In the genomic region with DNA sequence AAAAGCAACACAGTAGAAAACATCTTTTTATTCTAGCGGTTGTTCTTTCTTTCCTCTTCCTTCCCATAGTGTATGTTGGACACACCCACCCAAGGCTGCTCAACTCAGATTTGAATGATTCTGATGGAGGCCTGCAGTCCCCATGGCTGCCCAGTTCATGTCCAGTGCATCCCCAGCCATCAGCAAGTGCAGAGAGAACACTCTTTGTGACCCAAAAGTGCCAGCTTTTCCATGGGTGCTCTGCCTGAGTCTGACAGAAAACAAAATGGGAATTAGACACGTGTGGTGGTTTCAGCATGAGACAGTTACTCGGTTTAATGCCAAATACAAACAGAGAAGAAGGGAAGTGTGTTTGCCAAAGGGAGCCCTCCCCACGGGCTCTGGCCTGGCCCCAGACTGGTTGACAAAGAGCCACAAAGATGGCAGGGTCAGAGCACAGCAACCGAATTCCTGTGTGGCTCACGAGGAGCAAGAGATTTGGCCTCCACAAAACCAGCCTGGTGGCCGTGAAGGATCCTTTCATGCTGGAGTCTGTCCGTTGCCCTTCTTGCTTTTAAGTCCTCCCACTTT, we compare ENCODE assay signal across 15 mouse cellular contexts.
DNase-seq lines count a peak whose midpoint lies in the region; ATAC-seq and TF ChIP-seq lines count a peak whose summit lies in the region.
"Had no signal": no experiment of that assay in that cellular context is flagged by ENCODE, and none has a peak within 500 bp of the region (broad histone marks: within the 10 kb centered on the region; RNA-seq: fewer than 3 reads in every experiment).

No protein-coding gene starts in this region.

- H3K36me3 ChIP-seq in forebrain, embryonic 14.5 days (ENCODE audit: control insufficient read depth, insufficient read depth, low read length) = no peaks in the 10 kb centered on the region
- no peaks in the 10 kb centered on the region for H3K36me3 ChIP-seq in forebrain, embryonic 10.5 days (replicated peaks)
- H3K36me3 ChIP-seq in heart, embryonic 10.5 days = no peaks in the 10 kb centered on the region
- H3K36me3 ChIP-seq: intestine, embryonic 15.5 days; limb, embryonic 15.5 days had no signal

- no peak overlapping the region for H3K27ac ChIP-seq in forebrain, embryonic 14.5 days (ENCODE audit: low read depth, low read length)
- no peak overlapping the region for H3K27ac ChIP-seq in forebrain, embryonic 10.5 days
- no peak overlapping the region for H3K27ac ChIP-seq in heart, embryonic 10.5 days
- H3K27ac ChIP-seq: intestine, embryonic 15.5 days; limb, embryonic 15.5 days had no signal

- no peak for TF ChIP-seq POLR2A in brain, embryonic 14.5 days (IDR thresholded peaks at IDR 0.05; ENCODE audit: borderline replicate concordance, extremely low read depth, insufficient read depth, insufficient read length, poor library complexity, severe bottlenecking)

- no peak overlapping the region for H3K4me3 ChIP-seq in forebrain, embryonic 14.5 days (ENCODE audit: low read depth, low read length)
- no peak overlapping the region for H3K4me3 ChIP-seq in forebrain, embryonic 10.5 days
- H3K4me3 ChIP-seq in heart, embryonic 10.5 days = no peak overlapping the region
- H3K4me3 ChIP-seq: intestine, embryonic 15.5 days; limb, embryonic 15.5 days; megakaryocyte, embryonic 14.5 days had no signal

- ATAC-seq in forebrain, embryonic 14.5 days = no peak
- no peak for ATAC-seq in CD4-positive, CD25-positive, alpha-beta regulatory T cell, adult 4 months
- ATAC-seq: intestine, embryonic 15.5 days had no signal

- no peak overlapping the region for H3K9ac ChIP-seq in forebrain, embryonic 14.5 days (ENCODE audit: low read length)
- H3K9ac ChIP-seq: intestine, embryonic 15.5 days; limb, embryonic 15.5 days; lung, embryonic 14.5 days had no signal

- H3K27me3 ChIP-seq in forebrain, embryonic 14.5 days (replicated peaks; ENCODE audit: control insufficient read depth, insufficient read depth, low read length) = no peaks in the 10 kb centered on the region; the same call in 1 of the 2 replicates
- H3K27me3 ChIP-seq in forebrain, embryonic 10.5 days (ENCODE audit: poor library complexity, severe bottlenecking) = peaks cover 76% of the 10 kb centered on the region
- H3K27me3 ChIP-seq in heart, embryonic 10.5 days (ENCODE audit: insufficient read depth, poor library complexity, severe bottlenecking) = peaks cover 21% of the 10 kb centered on the region; the same call in 1 of the 2 replicates
- H3K27me3 ChIP-seq: intestine, embryonic 15.5 days had no signal

- no peak overlapping the region for H3K4me2 ChIP-seq in forebrain, embryonic 14.5 days (ENCODE audit: low read length)
- H3K4me2 ChIP-seq: intestine, embryonic 15.5 days; limb, embryonic 15.5 days; lung, embryonic 14.5 days had no signal

- H3K4me1 ChIP-seq in forebrain, embryonic 14.5 days (ENCODE audit: control insufficient read depth, insufficient read depth, low read length) = peaks cover 21% of the 10 kb centered on the region
- peaks cover 38% of the 10 kb centered on the region for H3K4me1 ChIP-seq in forebrain, embryonic 10.5 days
- H3K4me1 ChIP-seq in heart, embryonic 10.5 days = peaks cover 13% of the 10 kb centered on the region
- H3K4me1 ChIP-seq: megakaryocyte, embryonic 14.5 days had no signal

- no peaks in the 10 kb centered on the region for H3K9me3 ChIP-seq in forebrain, embryonic 14.5 days (replicated peaks; ENCODE audit: control insufficient read depth, low read length)
- H3K9me3 ChIP-seq in forebrain, embryonic 10.5 days = no peaks in the 10 kb centered on the region
- no peaks in the 10 kb centered on the region for H3K9me3 ChIP-seq in heart, embryonic 10.5 days
- H3K9me3 ChIP-seq: intestine, embryonic 15.5 days; limb, embryonic 15.5 days; megakaryocyte, embryonic 14.5 days had no signal

- TF ChIP-seq CTCF in brain, embryonic 14.5 days (IDR thresholded peaks at IDR 0.05; ENCODE audit: borderline replicate concordance, extremely low read depth, insufficient read depth, insufficient read length) = no peak

- DNase-seq in forebrain, embryonic 14.5 days (ENCODE audit: low spot score) = peak; percentile 37
- no peak for DNase-seq in forebrain, embryonic 10.5 days (ENCODE audit: extremely low spot score, low spot score)
- DNase-seq in layer of hippocampus, adult 9-11 months = peak; percentile 47
- DNase-seq in layer of hippocampus, postnatal 25 days (ENCODE audit: extremely low spot score in 1 of 2, low spot score in 1 of 2) = no peak
- peak; percentile 69 for DNase-seq in brain, embryonic 14.5 days (ENCODE audit: low read depth)
- peak; percentile 86 to 89 for DNase-seq in cerebellum, postnatal 14 days
- DNase-seq in heart, embryonic 10.5 days (ENCODE audit: low spot score) = no peak
- DNase-seq: heart, adult 18-20 months; kidney, postnatal 14 days; thymus, postnatal 25 days had no signal

- 69% methylated on average over 8 of the region's 8 CpGs for WGBS in forebrain, embryonic 14.5 days
- 70% methylated on average over 8 of the region's 8 CpGs for WGBS in forebrain, embryonic 10.5 days
- WGBS in heart, embryonic 10.5 days = 69% methylated on average over 8 of the region's 8 CpGs

Comparison
In these comparisons a context has a peak if more than half of its experiments do, and no peak if none do; other contexts are left out.
1. DNase-seq: peak in forebrain, embryonic 14.5 days (single experiment), layer of hippocampus, adult 9-11 months (single experiment), brain, embryonic 14.5 days (single experiment) and cerebellum, postnatal 14 days (2 of 2); none in forebrain, embryonic 10.5 days (single experiment), layer of hippocampus, postnatal 25 days (0 of 2) and heart, embryonic 10.5 days (single experiment).